Mouse (Mus musculus): ENCODE data around the gene Atp6v1b1. TPM values are rescaled to one million over a fixed set of nuclear protein-coding genes. Genes with fewer than 3 reads are reported as not detected.

Gene Atp6v1b1
- total and polyA plus RNA-seq, 3 experiments, result not detected

GRCm38 (mm10) chr6:83744126-83744525 is 1.3 kb downstream of the Atp6v1b1 start:
- in situ Hi-C loops (cut with MboI; ENCODE audit: low pct_ligation_motif_present, low pct_unique_long_range_greater_than_20kb, low sequenced_read_pairs), result no loop called here
- H3K9ac ChIP-seq (ENCODE audit: insufficient read depth, low read depth), result no peak overlapping the region
- peaks cover 0 to 3% of the 10 kb centered on the region in 2 experiments; a peak in 1 of 4 replicates for H3K4me1 ChIP-seq (ENCODE audit: control insufficient read depth in 1 of 2, insufficient read depth in 2 of 2)

DNA sequence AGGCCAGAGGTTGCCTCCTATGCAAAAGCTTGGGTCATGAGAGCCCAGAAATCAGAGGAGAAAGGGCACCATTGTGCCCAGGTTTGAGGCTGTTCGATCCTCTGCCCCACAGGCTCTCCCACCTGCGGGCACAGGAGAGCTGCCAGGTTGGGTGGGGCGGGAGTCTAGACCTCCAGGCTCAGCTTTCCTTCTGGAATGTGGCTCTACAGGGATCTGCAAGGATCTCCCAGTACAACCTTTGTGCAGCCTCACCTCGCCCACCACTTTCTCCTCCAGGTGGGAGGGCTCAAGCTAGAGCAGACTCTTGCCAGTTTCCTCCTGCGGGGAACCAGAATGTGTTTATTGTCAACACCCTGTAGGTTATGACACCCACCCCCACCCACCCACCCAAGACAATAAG is 1.8 kb downstream of the Atp6v1b1 start:
- Histone ChIP-seq H3K4me1 (ENCODE audit: control insufficient read depth in 1 of 2, insufficient read depth in 2 of 2) (peaks cover 0 to 3% of the 10 kb centered on the region in 2 experiments; a peak in 1 of 4 replicates), H3K79me2 (replicated peaks; ENCODE audit: control insufficient read depth, extremely low read depth, insufficient read depth, poor library complexity, severe bottlenecking) (no peaks in the 10 kb centered on the region), H3K4me2 (ENCODE audit: insufficient read depth, low read depth, poor library complexity, severe bottlenecking) (no peak overlapping the region), H3K4me3 (replicated peaks in 1 of 3; ENCODE audit: low read depth in 2 of 3, low read length in 2 of 3, poor library complexity in 1 of 3) (no peak overlapping the region), H3K27me3 (replicated peaks) (peaks cover 77% of the 10 kb centered on the region), H3K9me3 (replicated peaks; ENCODE audit: low read length) (peaks cover 18% of the 10 kb centered on the region), H3K9ac (ENCODE audit: insufficient read depth, low read depth) (no peak overlapping the region), H3K36me3 (replicated peaks in 1 of 2; ENCODE audit: control insufficient read depth in 1 of 2, insufficient read depth in 1 of 2, low read length in 1 of 2) (no peaks in the 10 kb centered on the region), H3K27ac (ENCODE audit: insufficient read depth, low read depth) (no peak overlapping the region)
- TF ChIP-seq ZNF384 (IDR thresholded peaks at IDR 0.05; ENCODE audit: low read depth, low read length) (no peak), KAT2A (IDR thresholded peaks at IDR 0.05; ENCODE audit: insufficient replicate concordance, low read length) (no peak), JUN (IDR thresholded peaks at IDR 0.05; ENCODE audit: insufficient read depth, low read depth, low read length) (no peak), E2F4 (IDR thresholded peaks at IDR 0.05; ENCODE audit: insufficient replicate concordance, low read depth, low read length) (no peak), RCOR1 (conservative IDR thresholded peaks at IDR 0.05; ENCODE audit: low read depth, low read length) (no peak), ETS1 (conservative IDR thresholded peaks at IDR 0.05; ENCODE audit: low read depth, low read length) (no peak), CTCF (conservative IDR thresholded peaks at IDR 0.05 in 1 of 2, IDR thresholded peaks at IDR 0.05 in 1 of 2; ENCODE audit: low read depth in 2 of 2, low read length in 2 of 2) (no peak), ELF1 (IDR thresholded peaks at IDR 0.05; ENCODE audit: low read depth, low read length) (no peak), ZKSCAN1 (IDR thresholded peaks at IDR 0.05; ENCODE audit: borderline replicate concordance, low read depth, low read length) (no peak), MAFK (IDR thresholded peaks at IDR 0.05; ENCODE audit: insufficient replicate concordance, low read length) (no peak), EP300 (IDR thresholded peaks at IDR 0.05; ENCODE audit: low read length) (no peak), MXI1 (IDR thresholded peaks at IDR 0.05; ENCODE audit: low read depth, low read length) (no peak), IRF4 (IDR thresholded peaks at IDR 0.05; ENCODE audit: low read depth, low read length) (no peak), HCFC1 (IDR thresholded peaks at IDR 0.05; ENCODE audit: low read depth, low read length) (no peak)
- dilution Hi-C loops (cut with MboI; ENCODE audit: extremely low pct_ligation_motif_present, extremely low pct_unique_long_range_greater_than_20kb, low sequenced_read_pairs), result no loop called here
- no peak for DNase-seq (ENCODE audit: extremely low read depth)
- in situ Hi-C loops (cut with MboI; ENCODE audit: low pct_ligation_motif_present, low pct_unique_long_range_greater_than_20kb, low sequenced_read_pairs), result no loop called here

More at GRCm38 (mm10) chr6:83744126-83744525, 1.3 kb downstream of the Atp6v1b1 start:
- Histone ChIP-seq H3K27me3 (replicated peaks) (peaks cover 76% of the 10 kb centered on the region), H3K9me3 (replicated peaks; ENCODE audit: low read length) (peaks cover 19% of the 10 kb centered on the region), H3K79me2 (replicated peaks; ENCODE audit: control insufficient read depth, extremely low read depth, insufficient read depth, poor library complexity, severe bottlenecking) (no peaks in the 10 kb centered on the region), H3K4me3 (replicated peaks in 1 of 3; ENCODE audit: low read depth in 2 of 3, low read length in 2 of 3, poor library complexity in 1 of 3) (no peak overlapping the region), H3K4me2 (ENCODE audit: insufficient read depth, low read depth, poor library complexity, severe bottlenecking) (no peak overlapping the region), H3K27ac (ENCODE audit: insufficient read depth, low read depth) (no peak overlapping the region), H3K36me3 (replicated peaks in 1 of 2; ENCODE audit: control insufficient read depth in 1 of 2, insufficient read depth in 1 of 2, low read length in 1 of 2) (no peaks in the 10 kb centered on the region)
- DNase-seq (ENCODE audit: extremely low read depth), result no peak
- TF ChIP-seq KAT2A (IDR thresholded peaks at IDR 0.05; ENCODE audit: insufficient replicate concordance, low read length) (no peak), GABPA (IDR thresholded peaks at IDR 0.05; ENCODE audit: insufficient replicate concordance, low read depth, low read length) (no peak), USF1 (IDR thresholded peaks at IDR 0.05; ENCODE audit: low read depth, low read length) (no peak), TBP (conservative IDR thresholded peaks at IDR 0.05; ENCODE audit: low read depth, low read length) (no peak), MEF2A (IDR thresholded peaks at IDR 0.05; ENCODE audit: borderline replicate concordance, low read depth, low read length) (no peak), TCF12 (IDR thresholded peaks at IDR 0.05; ENCODE audit: low read depth, low read length) (no peak), JUN (IDR thresholded peaks at IDR 0.05; ENCODE audit: insufficient read depth, low read depth, low read length) (no peak), RAD21 (IDR thresholded peaks at IDR 0.05; ENCODE audit: low read depth, low read length) (no peak), CHD1 (IDR thresholded peaks at IDR 0.05; ENCODE audit: low read depth, low read length) (no peak), JUND (conservative IDR thresholded peaks at IDR 0.05; ENCODE audit: low read depth, low read length) (no peak), MYC (IDR thresholded peaks at IDR 0.05; ENCODE audit: low read depth, low read length) (no peak), ZC3H11A (IDR thresholded peaks at IDR 0.05; ENCODE audit: low read depth, low read length) (no peak), ELF1 (IDR thresholded peaks at IDR 0.05; ENCODE audit: low read depth, low read length) (no peak), SIN3A (IDR thresholded peaks at IDR 0.05; ENCODE audit: low read length) (no peak), SMC3 (IDR thresholded peaks at IDR 0.05; ENCODE audit: low read depth, low read length) (no peak), NRF1 (IDR thresholded peaks at IDR 0.05; ENCODE audit: low read depth, low read length) (no peak), BHLHE40 (IDR thresholded peaks at IDR 0.05; ENCODE audit: low read depth, low read length) (no peak), NELFE (IDR thresholded peaks at IDR 0.05; ENCODE audit: low read depth, low read length) (no peak), UBTF (IDR thresholded peaks at IDR 0.05; ENCODE audit: low read depth, low read length) (no peak), ETS1 (conservative IDR thresholded peaks at IDR 0.05; ENCODE audit: low read depth, low read length) (no peak)
- dilution Hi-C loops (cut with MboI; ENCODE audit: extremely low pct_ligation_motif_present, extremely low pct_unique_long_range_greater_than_20kb, low sequenced_read_pairs), result no loop called here

Measured in CH12.LX (cell line).